Mouse (Mus musculus): ENCODE data around the gene Fmod.

- TF ChIP-seq CTCF (IDR thresholded peaks at IDR 0.05; ENCODE audit: low read depth, low read length): no peak
- no peak for TF ChIP-seq EP300 (IDR thresholded peaks at IDR 0.05; ENCODE audit: insufficient read depth, low read depth, low read length)
Measured at GRCm38 (mm10) chr1:134064296-134064831, 27.3 kb downstream of the Fmod start.
